ENCODE assay signal across 16 mouse cellular contexts in the genomic region with DNA sequence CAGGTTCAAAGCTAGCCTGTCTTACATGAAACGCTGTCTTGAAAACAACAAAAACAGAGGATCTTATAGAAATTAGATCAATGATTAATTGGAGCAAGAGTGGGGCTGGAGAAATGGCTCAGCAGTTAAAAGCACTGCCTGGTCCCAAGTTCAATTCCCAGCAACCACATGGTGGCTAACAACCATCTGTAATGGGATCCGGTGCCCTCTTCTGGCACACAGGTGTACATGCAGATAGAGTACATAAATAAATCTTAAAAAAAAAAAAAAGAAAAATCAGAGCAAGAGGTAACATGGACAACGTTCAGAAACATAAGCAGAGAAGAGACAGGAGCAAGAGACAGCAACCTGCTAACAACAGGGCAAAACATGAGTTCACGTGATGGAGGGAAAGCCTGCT. TPM values are rescaled to one million over a fixed set of nuclear protein-coding genes. Genes with fewer than 3 reads are reported as not detected.
"Had no signal": no experiment of that assay in that cellular context is flagged by ENCODE, and none has a peak within 500 bp of the region (broad histone marks: within the 10 kb centered on the region; RNA-seq: fewer than 3 reads in every experiment).

No protein-coding gene starts in this region.

- H3K27me3 ChIP-seq: kidney, embryonic 15.5 days; limb, embryonic 12.5 days; lung, embryonic 15.5 days; midbrain, embryonic 12.5 days; neural tube, embryonic 15.5 days had no signal

- DNase-seq: kidney, adult 2 months; kidney, postnatal 14 days; layer of hippocampus, adult 9-11 months; liver; lung, postnatal 14 days; right cerebral cortex, adult 18-20 months; right cerebral cortex, postnatal 25 days; thymus, postnatal 4 days had no signal

- H3K4me2 ChIP-seq: kidney, embryonic 15.5 days; limb, embryonic 12.5 days; lung, embryonic 15.5 days; midbrain, embryonic 12.5 days; neural tube, embryonic 15.5 days had no signal

- H3K36me3 ChIP-seq: kidney, embryonic 15.5 days; limb, embryonic 12.5 days; lung, embryonic 15.5 days had no signal

- H3K4me1 ChIP-seq: kidney, embryonic 15.5 days; limb, embryonic 12.5 days; midbrain, embryonic 12.5 days; neural tube, embryonic 15.5 days had no signal

- H3K27ac ChIP-seq: kidney, embryonic 15.5 days; limb, embryonic 12.5 days; lung, embryonic 15.5 days; macrophage; midbrain, embryonic 12.5 days; neural tube, embryonic 15.5 days; stomach, postnatal 0 days had no signal

- H3K4me3 ChIP-seq: kidney, embryonic 15.5 days; limb, embryonic 12.5 days; lung, embryonic 15.5 days; midbrain, embryonic 12.5 days; myocyte; neural tube, embryonic 15.5 days had no signal

- H3K9ac ChIP-seq: kidney, embryonic 15.5 days; limb, embryonic 12.5 days; lung, embryonic 15.5 days; midbrain, embryonic 12.5 days; neural tube, embryonic 15.5 days had no signal

- H3K9me3 ChIP-seq: kidney, embryonic 15.5 days; limb, embryonic 12.5 days; lung, embryonic 15.5 days; midbrain, embryonic 12.5 days; neural tube, embryonic 15.5 days had no signal

RNA-seq across cellular contexts. Expression of a gene that starts 12.0 kb away (rescaled TPM):
- polyA plus RNA-seq: macrophage, myocyte had no signal
